Mouse (Mus musculus): ENCODE data around the gene Car5a.

GRCm38 (mm10) chr8:121955825-121956500, 11.3 kb upstream of the Car5a start:
- TF ChIP-seq CTCF (IDR thresholded peaks at IDR 0.05 in 2 of 3, conservative IDR thresholded peaks at IDR 0.05 in 1 of 3; ENCODE audit: control insufficient read depth in 1 of 3, insufficient read depth in 1 of 3, low read depth in 2 of 3, low read length in 3 of 3, poor library complexity in 1 of 3, severe bottlenecking in 1 of 3): no peak
- peak; percentile 6; the same call in 1 of the 2 replicates for TF ChIP-seq SMC3 (IDR thresholded peaks at IDR 0.05; ENCODE audit: low read depth, low read length)
- peak; percentile 98 for TF ChIP-seq EP300 (IDR thresholded peaks at IDR 0.05; ENCODE audit: low read depth in 1 of 2, low read length in 2 of 2)
- peak in 1 of 2 experiments; percentile 36; a peak in 2 of 4 replicates for TF ChIP-seq POLR2A (IDR thresholded peaks at IDR 0.05; ENCODE audit: control insufficient read depth in 1 of 2, insufficient read depth in 1 of 2, low read depth in 1 of 2, low read length in 2 of 2, poor library complexity in 1 of 2)
- TF ChIP-seq ZMIZ1 (IDR thresholded peaks at IDR 0.05; ENCODE audit: low read depth, low read length): no peak
- TF ChIP-seq MAZ (IDR thresholded peaks at IDR 0.05; ENCODE audit: low read depth, low read length): peak; percentile 43; the same call in 1 of the 2 replicates
- no peak for TF ChIP-seq CHD1 (IDR thresholded peaks at IDR 0.05; ENCODE audit: low read depth, low read length)
- no peak for TF ChIP-seq USF1 (IDR thresholded peaks at IDR 0.05; ENCODE audit: low read depth, low read length)
